Mouse (Mus musculus) adrenal gland, adult 18-20 months (tissue): Measurements from ENCODE around the gene Ebf1. TPM values are rescaled to one million over a fixed set of nuclear protein-coding genes. Genes with fewer than 3 reads are reported as not detected.

Source experiments
- DNase-seq, 2 experiments: peaks; one replicate each; pipeline ENCODE4 v3.0.0; 2021 to 2022; ENCODE audit warnings: low spot score in 2 of 2
- long read RNA-seq, 2 experiments: library from polyadenylated mRNA; stranded (forward); transcript quantifications; one replicate each; pipeline ENCODE4 v2.0.0; 2021
- total RNA-seq, 2 experiments: library from RNA; stranded (reverse); gene quantifications; 1 replicate in 1 of 2; 2 replicates in 1 of 2; pipeline ENCODE4 v1.2.3; 2021

The Ebf1 gene
- 10 to 100 TPM; 15.7 to 36.8 TPM for total RNA-seq
- long read RNA-seq, experiment 1, partial matches to known transcripts: 0 of 5 reads
- long read RNA-seq, experiment 1, other reads (novel, unspliced or antisense): 5 of 5 reads
- long read RNA-seq, experiment 2, partial matches to known transcripts: 3 of 11 reads
- long read RNA-seq, experiment 2, other reads (novel, unspliced or antisense): 8 of 11 reads

- DNase-seq: peak; percentile 72 to 81
These were observed at the start of gene Ebf1 for GRCm38 (mm10) chr11:44616788-44617712. Gene Ebf1 (plus strand): TSS chr11:44617317.

GRCm38 (mm10) chr11:44570336-44570735, 46.8 kb upstream of the Ebf1 start:
- peak in 1 of 2 experiments; percentile 35 for DNase-seq

- no peak for DNase-seq
These were observed 44.3 kb upstream of the Ebf1 start for GRCm38 (mm10) chr11:44572781-44573180.

- no peak for DNase-seq
These were observed 43.7 kb upstream of the Ebf1 start for GRCm38 (mm10) chr11:44573396-44573795.

- DNase-seq: no peak
These were observed 42.7 kb upstream of the Ebf1 start for GRCm38 (mm10) chr11:44574391-44574790.

GRCm38 (mm10) chr11:44574820-44575219, 42.3 kb upstream of the Ebf1 start:
- DNase-seq: no peak

- DNase-seq: no peak
These were observed 39.2 kb upstream of the Ebf1 start for GRCm38 (mm10) chr11:44577911-44578310.

GRCm38 (mm10) chr11:44581277-44581683, 35.8 kb upstream of the Ebf1 start:
- peak; percentile 26 to 31 for DNase-seq

- DNase-seq: peak; percentile 49 to 63
These were observed 30.9 kb upstream of the Ebf1 start for GRCm38 (mm10) chr11:44586047-44586696.

- no peak for DNase-seq
These were observed 24.1 kb upstream of the Ebf1 start for GRCm38 (mm10) chr11:44593016-44593415.

GRCm38 (mm10) chr11:44594768-44595167, 22.3 kb upstream of the Ebf1 start:
- DNase-seq: no peak

GRCm38 (mm10) chr11:44606881-44607280, 10.2 kb upstream of the Ebf1 start:
- DNase-seq: no peak

- DNase-seq: no peak
These were observed 8.5 kb upstream of the Ebf1 start for GRCm38 (mm10) chr11:44608646-44609045.

- peak; percentile 88 to 89 for DNase-seq
These were observed 5.9 kb upstream of the Ebf1 start for GRCm38 (mm10) chr11:44610971-44611781.

GRCm38 (mm10) chr11:44612156-44612555, 5.0 kb upstream of the Ebf1 start:
- no peak for DNase-seq

GRCm38 (mm10) chr11:44612681-44613410, 4.3 kb upstream of the Ebf1 start:
- peak in 1 of 2 experiments; percentile 38 for DNase-seq

- no peak for DNase-seq
These were observed 3.5 kb upstream of the Ebf1 start for GRCm38 (mm10) chr11:44613411-44614180.

GRCm38 (mm10) chr11:44616078-44616787, 884 bp upstream of the Ebf1 start:
- no peak for DNase-seq
